Mouse (Mus musculus): Measurements from ENCODE around the gene Tha1. TPM values are rescaled to one million over a fixed set of nuclear protein-coding genes. Genes with fewer than 3 reads are reported as not detected.

Gene Tha1
- total and polyA plus RNA-seq, 3 experiments = 9.2 to 14.6 (median 9.3) TPM

DNA sequence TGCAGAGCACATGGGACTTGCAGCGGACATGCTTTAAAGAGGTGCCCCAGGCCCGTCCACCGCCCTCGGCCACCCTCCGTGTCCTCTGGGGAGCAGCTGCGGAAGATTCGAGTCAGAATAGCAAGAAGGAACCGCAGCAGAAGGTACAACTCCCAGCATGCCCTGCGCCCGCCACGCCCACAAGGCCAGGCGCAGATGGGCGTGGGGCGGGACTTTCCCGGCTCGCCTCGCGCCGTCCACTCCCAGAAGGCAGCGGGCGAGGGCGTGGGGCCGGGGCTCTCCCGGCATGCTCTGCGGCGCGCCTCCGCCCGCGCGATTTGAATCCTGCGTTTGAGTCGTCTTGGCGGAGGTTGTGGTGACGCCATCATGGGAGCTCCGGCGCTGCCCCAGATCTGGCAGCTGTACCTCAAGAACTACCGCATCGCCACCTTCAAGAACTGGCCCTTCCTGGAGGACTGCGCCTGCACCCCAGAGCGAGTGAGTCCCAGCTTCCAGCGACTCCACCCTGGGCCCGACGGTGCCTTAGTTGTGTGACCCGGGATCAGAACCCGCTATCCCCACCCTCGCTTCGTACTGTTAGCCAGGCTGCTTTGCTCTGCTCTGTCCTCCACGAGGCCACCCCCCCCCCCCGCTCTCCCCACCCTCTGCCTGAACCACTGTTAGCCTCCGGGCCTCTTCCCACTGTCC is 24.2 kb downstream of the Tha1 start, which contains the start of gene Birc5:
Gene Birc5 (plus strand): TSS at position 267 of the 687 bp plus-strand sequence.
- Histone ChIP-seq H3K27me3 (ENCODE audit: control insufficient read depth, insufficient read depth, low read length) (no peaks in the 10 kb centered on the region), H3K79me2 (replicated peaks; ENCODE audit: control insufficient read depth, insufficient read depth, low read length) (no peaks in the 10 kb centered on the region), H3K9ac (ENCODE audit: low read depth, low read length) (peak within 1 kb of the TSS; percentile 77), H3K4me3 (peak within 1 kb of the TSS; percentile 56), H3K4me1 (ENCODE audit: control insufficient read depth, insufficient read depth, low read length) (peaks cover 2% of the 10 kb centered on the region), H3K27ac (peak within 1 kb of the TSS; percentile 87), H3K36me3 (ENCODE audit: control insufficient read depth, insufficient read depth, low read length) (no peaks in the 10 kb centered on the region)
- WGBS = under 1% methylated on average over 51 of the region's 51 CpGs
- intact Hi-C loops (cut with DNase I) = no loop called here
- peak; percentile 97 to 99 for DNase-seq
- TF ChIP-seq POLR2A (IDR thresholded peaks at IDR 0.05; ENCODE audit: insufficient read depth, low read depth, low read length) (peak; percentile 95), CTCF (IDR thresholded peaks at IDR 0.05) (peak; percentile 32; the same call in 1 of the 2 replicates), EP300 (IDR thresholded peaks at IDR 0.05; ENCODE audit: insufficient read depth, low read depth, low read length) (peak; percentile 90; the same call in 1 of the 2 replicates)

DNA sequence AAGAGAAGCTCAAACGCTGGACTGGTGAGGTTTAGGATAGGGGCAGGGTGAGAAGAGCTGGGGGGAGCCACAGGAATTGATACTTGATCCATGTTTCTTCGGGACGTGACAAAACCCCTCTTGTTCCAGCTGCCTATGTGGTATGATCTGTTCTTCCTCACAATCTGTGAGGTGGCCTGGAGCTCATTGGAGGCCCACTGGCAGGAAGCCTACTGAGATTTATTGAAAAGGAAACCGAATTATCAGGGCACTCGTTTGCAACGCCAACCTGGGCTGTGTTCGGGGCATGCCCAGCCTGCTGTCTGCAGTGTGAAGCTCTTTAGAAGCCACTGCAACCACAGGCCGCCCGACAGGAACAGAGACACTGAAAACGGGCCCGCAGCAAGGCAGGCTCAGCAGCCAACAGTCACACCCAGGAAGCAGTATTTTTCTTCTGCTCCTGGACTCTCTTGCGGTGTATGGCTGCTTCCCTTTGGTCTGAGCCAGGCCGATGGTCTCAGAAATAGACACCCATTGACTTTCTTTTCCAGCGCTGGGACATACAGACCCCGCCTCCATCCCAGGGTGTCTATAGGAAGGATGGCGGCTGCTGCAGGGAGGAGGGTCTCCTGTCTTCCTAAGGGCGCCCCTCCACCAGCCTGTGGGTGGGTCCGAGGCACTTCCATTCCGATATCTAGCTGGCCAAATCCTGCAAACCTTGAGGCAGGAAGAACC is 24.9 kb downstream of the Tha1 start:
- Histone ChIP-seq H3K4me3 (peak overlapping the region; percentile 56), H3K27ac (peak overlapping the region; percentile 87), H3K4me1 (ENCODE audit: control insufficient read depth, insufficient read depth, low read length) (peaks cover 2% of the 10 kb centered on the region), H3K79me2 (replicated peaks; ENCODE audit: control insufficient read depth, insufficient read depth, low read length) (no peaks in the 10 kb centered on the region), H3K9ac (ENCODE audit: low read depth, low read length) (peak overlapping the region; percentile 77), H3K27me3 (ENCODE audit: control insufficient read depth, insufficient read depth, low read length) (no peaks in the 10 kb centered on the region), H3K36me3 (ENCODE audit: control insufficient read depth, insufficient read depth, low read length) (no peaks in the 10 kb centered on the region)
- intact Hi-C loops (cut with DNase I) = no loop called here
- 4% methylated on average over 19 of the region's 19 CpGs for WGBS
- peak; percentile 48 to 65 for DNase-seq
- TF ChIP-seq CTCF (IDR thresholded peaks at IDR 0.05) (no peak), POLR2A (IDR thresholded peaks at IDR 0.05; ENCODE audit: insufficient read depth, low read depth, low read length) (no peak), EP300 (IDR thresholded peaks at IDR 0.05; ENCODE audit: insufficient read depth, low read depth, low read length) (no peak)

DNA sequence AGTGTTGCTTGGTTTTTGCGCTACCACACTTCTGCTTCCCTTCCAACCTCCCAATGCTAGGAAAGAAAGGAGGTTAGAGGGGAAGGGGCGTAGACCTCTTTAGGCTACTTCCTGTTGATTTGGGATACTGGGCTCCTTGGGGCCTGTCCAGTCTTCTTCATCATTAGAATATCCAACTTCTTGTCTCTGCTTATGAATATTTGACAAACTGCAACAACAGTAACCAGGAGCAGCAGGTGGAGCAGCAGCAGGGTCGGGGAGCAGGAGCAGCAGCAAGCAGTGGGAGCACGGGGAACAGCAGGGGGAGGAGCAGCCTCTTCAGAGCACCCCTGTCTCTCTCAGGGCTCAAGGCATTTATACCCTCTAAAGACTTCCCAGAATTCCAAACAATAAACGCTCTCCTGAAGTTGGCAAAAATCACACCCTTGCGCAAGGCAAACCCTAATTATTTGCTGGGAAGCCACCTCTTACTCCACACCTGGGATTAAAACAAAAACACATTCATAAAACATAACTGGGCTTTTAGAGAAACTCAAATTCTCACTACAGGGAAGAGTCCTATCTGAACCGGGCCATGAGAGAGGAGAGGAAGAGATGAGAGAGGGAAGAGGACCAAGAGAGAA is 25.6 kb downstream of the Tha1 start:
- H3K4me1 ChIP-seq (ENCODE audit: control insufficient read depth, insufficient read depth, low read length) = peaks cover 2% of the 10 kb centered on the region
- H3K27ac ChIP-seq = peak overlapping the region; percentile 87
- intact Hi-C loops (cut with DNase I) = no loop called here
- WGBS = 66% methylated on average over 7 of the region's 7 CpGs
- DNase-seq = no peak
- no peak overlapping the region; the same call in 1 of the 2 replicates for H3K4me3 ChIP-seq
- no peak for TF ChIP-seq POLR2A (IDR thresholded peaks at IDR 0.05; ENCODE audit: insufficient read depth, low read depth, low read length)
- TF ChIP-seq EP300 (IDR thresholded peaks at IDR 0.05; ENCODE audit: insufficient read depth, low read depth, low read length) = no peak
- no peak for TF ChIP-seq CTCF (IDR thresholded peaks at IDR 0.05)
- H3K79me2 ChIP-seq (replicated peaks; ENCODE audit: control insufficient read depth, insufficient read depth, low read length) = no peaks in the 10 kb centered on the region
- H3K36me3 ChIP-seq (ENCODE audit: control insufficient read depth, insufficient read depth, low read length) = no peaks in the 10 kb centered on the region
- no peaks in the 10 kb centered on the region for H3K27me3 ChIP-seq (ENCODE audit: control insufficient read depth, insufficient read depth, low read length)
- no peak overlapping the region for H3K9ac ChIP-seq (ENCODE audit: low read depth, low read length)

DNA sequence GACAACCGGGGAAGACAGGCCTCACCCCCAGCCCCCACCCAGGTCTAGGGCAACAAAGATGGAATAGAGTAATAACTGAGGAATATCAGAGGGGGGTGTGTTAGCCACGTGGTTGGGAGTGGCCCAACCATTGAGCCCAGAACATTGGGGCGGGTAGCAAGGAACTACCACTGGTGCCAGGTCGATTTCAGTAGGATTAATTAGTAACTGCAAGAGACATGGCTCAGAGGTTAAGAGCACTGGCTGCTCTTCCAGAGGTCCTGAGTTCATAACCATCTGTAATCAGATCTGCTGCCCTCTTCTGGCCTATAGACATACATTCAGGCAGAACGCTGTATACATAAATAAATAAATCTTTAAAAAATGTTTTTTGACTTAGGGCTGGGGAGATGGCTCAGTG is 26.6 kb downstream of the Tha1 start:
- H3K79me2 ChIP-seq (replicated peaks; ENCODE audit: control insufficient read depth, insufficient read depth, low read length) = no peaks in the 10 kb centered on the region
- no peak overlapping the region for H3K4me3 ChIP-seq
- H3K4me1 ChIP-seq (ENCODE audit: control insufficient read depth, insufficient read depth, low read length) = peaks cover 2% of the 10 kb centered on the region
- no peaks in the 10 kb centered on the region for H3K27me3 ChIP-seq (ENCODE audit: control insufficient read depth, insufficient read depth, low read length)
- no peak overlapping the region for H3K9ac ChIP-seq (ENCODE audit: low read depth, low read length)
- WGBS = 51% methylated on average over 5 of the region's 5 CpGs
- H3K36me3 ChIP-seq (ENCODE audit: control insufficient read depth, insufficient read depth, low read length) = no peaks in the 10 kb centered on the region
- no peak for TF ChIP-seq POLR2A (IDR thresholded peaks at IDR 0.05; ENCODE audit: insufficient read depth, low read depth, low read length)
- no peak for TF ChIP-seq EP300 (IDR thresholded peaks at IDR 0.05; ENCODE audit: insufficient read depth, low read depth, low read length)
- peak; percentile 64 for TF ChIP-seq CTCF (IDR thresholded peaks at IDR 0.05)
- intact Hi-C loops (cut with DNase I) = no loop called here
- DNase-seq = no peak
- H3K27ac ChIP-seq = no peak overlapping the region

DNA sequence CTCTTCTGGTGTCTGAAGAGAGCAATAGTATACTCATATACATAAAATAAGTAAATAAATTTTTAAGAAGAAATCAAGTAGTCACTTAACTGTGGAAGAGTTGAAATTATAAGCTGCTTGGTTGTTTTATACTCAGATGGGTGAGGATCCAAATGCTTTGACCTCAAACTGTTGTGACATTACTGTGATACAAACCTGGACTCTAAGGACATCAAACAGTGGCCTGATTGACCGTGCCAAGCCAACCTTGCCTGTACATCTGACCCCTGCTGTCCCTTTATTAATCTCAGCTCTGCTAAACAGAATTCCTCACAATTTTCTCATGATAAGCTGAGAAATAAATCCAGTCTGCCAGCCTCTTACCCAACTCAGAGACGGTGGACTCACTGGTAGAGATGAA is 27.6 kb downstream of the Tha1 start:
- H3K27me3 ChIP-seq (ENCODE audit: control insufficient read depth, insufficient read depth, low read length) = no peaks in the 10 kb centered on the region
- WGBS = 81% methylated on average over 2 of the region's 2 CpGs
- H3K36me3 ChIP-seq (ENCODE audit: control insufficient read depth, insufficient read depth, low read length) = no peaks in the 10 kb centered on the region
- TF ChIP-seq POLR2A (IDR thresholded peaks at IDR 0.05; ENCODE audit: insufficient read depth, low read depth, low read length) = no peak
- TF ChIP-seq EP300 (IDR thresholded peaks at IDR 0.05; ENCODE audit: insufficient read depth, low read depth, low read length) = no peak
- TF ChIP-seq CTCF (IDR thresholded peaks at IDR 0.05) = no peak
- no peak for DNase-seq
- no peak overlapping the region for H3K9ac ChIP-seq (ENCODE audit: low read depth, low read length)
- H3K4me1 ChIP-seq (ENCODE audit: control insufficient read depth, insufficient read depth, low read length) = peaks cover 2% of the 10 kb centered on the region
- no peaks in the 10 kb centered on the region for H3K79me2 ChIP-seq (replicated peaks; ENCODE audit: control insufficient read depth, insufficient read depth, low read length)
- H3K27ac ChIP-seq = no peak overlapping the region
- H3K4me3 ChIP-seq = no peak overlapping the region
- intact Hi-C loops (cut with DNase I) = no loop called here

Measured in heart, adult 2 months (tissue).